Mouse (Mus musculus) megakaryocyte, embryonic 14.5 days (primary cell): ENCODE measurements around the gene Bcas3. TPM values are rescaled to one million over a fixed set of nuclear protein-coding genes. Genes with fewer than 3 reads are reported as not detected.
A peak's percentile ranks its signal among the peaks of the same experiment; 100 is the strongest.

ENCODE experiments used
- H3K27me3 ChIP-seq: replicated peaks from 2 replicates; pipeline ENCODE3; 2012; ENCODE audit warnings: inconsistent platforms
- H3K36me3 ChIP-seq: replicated peaks from 2 replicates; pipeline ENCODE3; 2012; ENCODE audit warnings: low read length, inconsistent platforms, mixed read lengths
- H3K4me1 ChIP-seq: 2 replicates; pipeline ENCODE4 v1.6.1; 2012; ENCODE audit warnings: inconsistent platforms
- H3K4me3 ChIP-seq: replicated peaks from 2 replicates; pipeline ENCODE3; 2012; ENCODE audit warnings: moderate library complexity, mild to moderate bottlenecking, inconsistent platforms
- H3K9me3 ChIP-seq: 2 replicates; pipeline ENCODE4 v1.6.1; 2012; ENCODE audit warnings: inconsistent platforms
- FLI1 ChIP-seq: IDR thresholded peaks from 2 replicates; pipeline ENCODE4 v1.6.1; 2012; ENCODE audit warnings: low read length, inconsistent platforms, mixed read lengths
- GATA1 ChIP-seq: IDR thresholded peaks from 3 replicates; pipeline ENCODE4 v1.6.1; 2012; ENCODE audit warnings: mixed read lengths, low read length, inconsistent platforms, borderline replicate concordance
- polyA plus RNA-seq: library from polyadenylated mRNA; stranded (reverse); fragments of >175 nt; gene quantifications from 2 replicates; pipeline ENCODE4 v1.2.3, GENCODE M21; 2012; ENCODE audit warnings: low replicate concordance; ENCODE audit not compliant: insufficient read depth

Bcas3 gene
- polyA plus RNA-seq, 1 experiment: 212 TPM

DNA sequence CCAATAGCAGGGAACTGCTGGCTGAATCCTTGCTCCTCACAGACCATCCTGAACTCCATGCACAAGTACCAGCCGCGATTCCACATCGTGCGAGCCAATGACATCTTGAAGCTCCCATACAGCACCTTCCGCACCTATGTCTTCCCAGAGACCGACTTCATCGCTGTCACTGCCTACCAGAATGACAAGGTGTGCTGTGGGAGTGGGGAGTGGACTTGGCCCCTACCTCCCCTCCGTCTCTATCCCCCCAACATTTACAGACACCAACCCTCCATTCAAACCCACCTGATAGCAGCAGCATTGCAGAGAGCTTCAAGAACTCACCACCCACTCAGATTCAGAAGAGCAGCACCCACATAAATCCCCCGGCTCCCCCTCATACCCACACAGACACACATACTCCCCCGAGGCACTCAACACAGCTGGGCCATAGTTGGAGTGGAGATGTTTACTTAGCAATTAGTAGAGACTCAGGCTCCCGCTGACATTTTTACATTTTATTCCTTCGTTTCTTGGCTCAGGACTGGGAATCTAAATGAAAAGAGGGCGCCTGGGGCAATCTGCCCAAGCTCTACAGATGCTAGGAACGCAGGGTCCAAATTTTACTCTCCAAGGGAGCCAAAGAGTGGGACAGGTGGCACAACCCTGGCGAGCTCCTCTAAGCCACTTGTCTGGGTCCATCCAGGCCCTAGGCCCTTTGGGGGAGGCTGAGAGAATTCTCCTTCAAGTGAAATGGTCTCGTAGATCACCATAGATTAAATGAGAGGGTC, 483.0 kb downstream of the Bcas3 start:
- no peaks in the 10 kb centered on the region for H3K36me3 ChIP-seq
- H3K4me1 ChIP-seq: peaks cover 69% of the 10 kb centered on the region
- 0 out of 2 replicates have a peak, but pooled peaks cover 3% of the 10 kb centered on the region for H3K9me3 ChIP-seq
- TF ChIP-seq GATA1: no peak
- no peak for TF ChIP-seq FLI1
- peaks cover 100% of the 10 kb centered on the region for H3K27me3 ChIP-seq
- peak overlapping the region; percentile 29 for H3K4me3 ChIP-seq

- H3K4me1 ChIP-seq: peaks cover 69% of the 10 kb centered on the region
- 0 out of 2 replicates have a peak, but pooled peaks cover 3% of the 10 kb centered on the region for H3K9me3 ChIP-seq
- peak overlapping the region; percentile 51 for H3K4me3 ChIP-seq
- peaks cover 100% of the 10 kb centered on the region for H3K27me3 ChIP-seq
- TF ChIP-seq GATA1 (no peak), FLI1 (no peak)
- H3K36me3 ChIP-seq: no peaks in the 10 kb centered on the region
Measured at GRCm38 (mm10) chr11:85836523-85837290, 483.7 kb downstream of the Bcas3 start.

DNA sequence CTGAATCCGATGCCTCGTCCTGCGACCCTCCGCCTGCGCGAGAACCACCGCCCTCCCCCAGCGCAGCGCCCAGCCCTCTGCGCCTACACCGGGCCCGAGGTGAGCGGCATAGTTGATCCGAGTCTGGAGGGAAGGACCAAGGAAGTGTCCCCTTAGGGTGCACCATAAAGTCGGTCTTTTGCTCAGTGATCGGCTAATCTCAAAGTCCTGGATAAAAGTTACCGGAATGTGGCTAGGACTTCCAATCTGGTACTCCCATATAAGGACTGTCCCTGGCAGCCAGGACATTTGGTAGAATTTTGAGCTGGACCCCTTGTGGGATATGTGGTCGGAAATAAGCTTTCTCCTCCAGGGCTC, 484.3 kb downstream of the Bcas3 start:
- TF ChIP-seq GATA1 (no peak), FLI1 (no peak)
- 0 out of 2 replicates have a peak, but pooled peaks cover 3% of the 10 kb centered on the region for H3K9me3 ChIP-seq
- H3K4me1 ChIP-seq: peaks cover 69% of the 10 kb centered on the region
- peaks cover 100% of the 10 kb centered on the region for H3K27me3 ChIP-seq
- H3K36me3 ChIP-seq: no peaks in the 10 kb centered on the region
- H3K4me3 ChIP-seq: peak overlapping the region; percentile 51

GRCm38 (mm10) chr11:85837648-85838423, 484.9 kb downstream of the Bcas3 start:
- peaks cover 100% of the 10 kb centered on the region for H3K27me3 ChIP-seq
- H3K4me1 ChIP-seq: peaks cover 69% of the 10 kb centered on the region
- 0 out of 2 replicates have a peak, but pooled peaks cover 3% of the 10 kb centered on the region for H3K9me3 ChIP-seq
- TF ChIP-seq FLI1 (no peak), GATA1 (no peak)
- peak overlapping the region; percentile 72 for H3K4me3 ChIP-seq
- no peaks in the 10 kb centered on the region for H3K36me3 ChIP-seq

DNA sequence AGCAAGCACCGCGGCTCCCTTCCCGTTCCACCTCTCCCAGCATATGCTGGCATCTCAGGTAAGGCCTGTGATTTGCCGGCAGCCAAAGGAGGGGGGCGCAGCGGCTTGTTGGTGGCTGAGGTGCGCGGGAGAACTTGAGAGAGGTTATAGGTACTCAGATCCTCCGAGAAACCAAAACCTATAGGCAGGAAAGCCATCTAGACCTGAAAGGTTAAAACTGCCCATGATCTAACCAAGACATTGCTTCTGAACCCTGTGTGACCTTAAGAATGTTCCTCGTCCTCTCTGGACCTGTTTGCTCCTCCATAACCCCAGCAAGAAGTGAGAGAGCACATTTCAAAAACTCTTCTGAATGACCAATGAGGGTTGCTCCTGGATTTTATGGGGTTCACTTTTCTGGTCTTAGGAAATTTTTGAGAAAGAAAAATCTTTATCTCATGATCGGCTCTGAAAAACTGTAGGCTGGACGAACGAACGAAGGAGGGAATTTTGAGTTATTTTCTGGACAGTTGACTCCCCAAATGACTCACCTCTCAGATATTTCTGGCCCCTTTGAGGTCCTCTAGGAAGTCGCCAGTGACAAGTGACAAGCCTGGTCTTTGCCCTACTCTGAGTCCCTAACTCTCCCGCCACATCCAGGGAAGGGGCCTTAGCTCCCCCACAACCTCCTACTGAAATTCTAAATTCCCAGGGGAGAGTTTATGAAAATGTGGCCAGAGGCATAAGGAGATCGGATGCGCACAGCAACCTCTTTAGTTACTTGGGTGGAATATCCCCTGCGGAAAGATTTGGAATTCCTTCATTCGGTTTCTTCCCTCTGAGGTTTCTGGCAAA, 485.7 kb downstream of the Bcas3 start:
- 0 out of 2 replicates have a peak, but pooled peaks cover 3% of the 10 kb centered on the region for H3K9me3 ChIP-seq
- H3K4me3 ChIP-seq: peak overlapping the region; percentile 72
- peaks cover 100% of the 10 kb centered on the region for H3K27me3 ChIP-seq
- H3K4me1 ChIP-seq: peaks cover 71% of the 10 kb centered on the region
- TF ChIP-seq GATA1 (no peak), FLI1 (no peak)
- H3K36me3 ChIP-seq: no peaks in the 10 kb centered on the region

DNA sequence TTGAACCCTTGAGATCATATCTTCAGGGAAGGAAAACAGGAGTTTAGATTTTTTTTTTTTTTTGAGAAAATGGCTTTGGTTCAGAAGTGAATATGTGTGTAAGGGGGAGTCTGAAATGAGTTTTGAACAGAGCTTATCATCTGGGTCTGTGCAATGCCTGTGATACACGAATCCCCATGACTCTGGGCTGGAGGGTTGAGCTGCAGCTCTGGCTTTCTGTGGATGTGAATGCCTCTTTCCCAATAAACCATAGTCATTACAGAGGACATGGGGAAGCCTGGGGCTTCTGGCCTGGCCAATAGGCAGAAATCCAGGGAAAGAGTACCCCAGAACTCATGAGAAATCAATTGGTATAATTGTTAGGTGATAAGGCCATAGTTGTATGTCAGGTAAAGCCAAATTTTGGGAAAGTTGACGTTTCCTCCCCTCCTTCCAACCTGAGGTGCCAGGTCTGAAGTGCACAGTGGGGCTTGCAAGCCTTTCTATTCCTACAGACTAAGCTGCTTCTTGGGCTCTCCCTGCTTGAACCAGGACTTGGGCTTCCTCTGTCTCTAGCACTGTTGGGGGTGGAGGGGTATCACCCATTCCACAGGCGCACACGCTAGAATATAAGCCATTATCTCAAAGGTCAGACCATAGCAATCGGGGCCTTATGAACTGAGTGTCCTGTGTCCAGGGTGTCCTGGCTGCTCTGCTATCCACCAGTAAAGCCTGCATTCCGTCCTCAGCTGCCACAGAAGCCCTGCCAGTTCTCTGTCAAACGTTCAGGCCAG, 486.5 kb downstream of the Bcas3 start:
- H3K4me3 ChIP-seq: no peak overlapping the region
- H3K27me3 ChIP-seq: peaks cover 100% of the 10 kb centered on the region
- no peaks in the 10 kb centered on the region for H3K36me3 ChIP-seq
- H3K9me3 ChIP-seq: 0 out of 2 replicates have a peak, but pooled peaks cover 3% of the 10 kb centered on the region
- TF ChIP-seq FLI1: no peak
- no peak for TF ChIP-seq GATA1
- H3K4me1 ChIP-seq: peaks cover 78% of the 10 kb centered on the region

GRCm38 (mm10) chr11:85840031-85840802, 487.2 kb downstream of the Bcas3 start:
- peaks cover 100% of the 10 kb centered on the region for H3K27me3 ChIP-seq
- no peaks in the 10 kb centered on the region for H3K36me3 ChIP-seq
- H3K4me3 ChIP-seq: peak overlapping the region; percentile 85
- 0 out of 2 replicates have a peak, but pooled peaks cover 3% of the 10 kb centered on the region for H3K9me3 ChIP-seq
- TF ChIP-seq GATA1 (no peak), FLI1 (no peak)
- H3K4me1 ChIP-seq: peaks cover 81% of the 10 kb centered on the region

DNA sequence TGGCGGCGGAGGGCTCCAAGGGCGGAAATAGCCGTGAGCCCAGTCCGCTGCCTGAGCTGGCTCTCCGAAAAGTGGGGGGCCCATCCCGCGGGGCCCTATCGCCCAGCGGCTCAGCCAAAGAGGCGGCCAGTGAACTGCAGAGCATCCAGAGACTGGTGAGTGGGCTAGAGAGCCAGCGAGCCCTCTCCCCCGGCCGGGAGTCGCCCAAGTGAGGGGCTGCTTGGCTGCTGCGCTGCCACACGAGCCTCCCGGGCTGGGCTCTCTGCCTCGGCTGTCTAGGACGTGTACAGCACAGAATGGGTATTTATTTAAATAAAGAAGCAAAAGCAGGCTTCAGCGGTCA, 487.8 kb downstream of the Bcas3 start:
- H3K4me3 ChIP-seq: peak overlapping the region; percentile 85
- no peaks in the 10 kb centered on the region for H3K36me3 ChIP-seq
- no peak for TF ChIP-seq FLI1
- TF ChIP-seq GATA1: no peak
- H3K4me1 ChIP-seq: peaks cover 77% of the 10 kb centered on the region
- peaks cover 100% of the 10 kb centered on the region for H3K27me3 ChIP-seq
- H3K9me3 ChIP-seq: 0 out of 2 replicates have a peak, but pooled peaks cover 3% of the 10 kb centered on the region
